Mouse (Mus musculus): ENCODE data around the gene Fbn1. TPM values are rescaled to one million over a fixed set of nuclear protein-coding genes. Genes with fewer than 3 reads are reported as not detected.
"Not testable (repeated sequence)": the region's sequence is repeated elsewhere in the genome, so short reads cannot be mapped to it uniquely, and the experiment has no call there.

The Fbn1 gene
- total RNA-seq, 2 experiments from 2014 or later: 58.1 to 62.0 TPM

- intact Hi-C loops (cut with DNase I): no loop called here
- no peak for DNase-seq
Observed at GRCm38 (mm10) chr2:125314169-125314925, 193.4 kb downstream of the Fbn1 start.

GRCm38 (mm10) chr2:125309710-125310109 is 198.1 kb downstream of the Fbn1 start:
- intact Hi-C loops (cut with DNase I): no loop called here
- no peak for DNase-seq

DNA sequence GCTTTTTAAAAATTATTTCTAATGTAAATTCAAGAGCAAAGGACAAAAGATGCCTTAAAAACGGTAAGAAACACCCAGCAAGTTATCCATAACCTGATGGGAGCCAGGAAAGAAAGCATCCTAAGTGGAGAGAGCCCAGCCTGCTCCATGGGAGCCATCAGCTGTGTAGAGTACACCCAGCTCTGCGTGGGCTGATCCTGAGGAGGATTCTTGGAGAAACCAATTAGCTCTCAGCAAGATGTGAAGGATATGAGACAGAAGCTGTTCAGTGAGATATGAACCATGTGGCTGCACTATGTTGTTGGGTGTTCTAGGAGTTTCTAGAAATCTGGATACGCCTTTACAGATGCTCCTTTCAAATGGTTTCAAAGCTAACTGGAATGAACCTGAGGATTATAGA is 202.1 kb downstream of the Fbn1 start:
- intact Hi-C loops (cut with DNase I): no loop called here
- no peak for DNase-seq

- intact Hi-C loops (cut with DNase I): no loop called here
- DNase-seq: no peak
Observed at GRCm38 (mm10) chr2:125304746-125305145, 203.0 kb downstream of the Fbn1 start.

DNA sequence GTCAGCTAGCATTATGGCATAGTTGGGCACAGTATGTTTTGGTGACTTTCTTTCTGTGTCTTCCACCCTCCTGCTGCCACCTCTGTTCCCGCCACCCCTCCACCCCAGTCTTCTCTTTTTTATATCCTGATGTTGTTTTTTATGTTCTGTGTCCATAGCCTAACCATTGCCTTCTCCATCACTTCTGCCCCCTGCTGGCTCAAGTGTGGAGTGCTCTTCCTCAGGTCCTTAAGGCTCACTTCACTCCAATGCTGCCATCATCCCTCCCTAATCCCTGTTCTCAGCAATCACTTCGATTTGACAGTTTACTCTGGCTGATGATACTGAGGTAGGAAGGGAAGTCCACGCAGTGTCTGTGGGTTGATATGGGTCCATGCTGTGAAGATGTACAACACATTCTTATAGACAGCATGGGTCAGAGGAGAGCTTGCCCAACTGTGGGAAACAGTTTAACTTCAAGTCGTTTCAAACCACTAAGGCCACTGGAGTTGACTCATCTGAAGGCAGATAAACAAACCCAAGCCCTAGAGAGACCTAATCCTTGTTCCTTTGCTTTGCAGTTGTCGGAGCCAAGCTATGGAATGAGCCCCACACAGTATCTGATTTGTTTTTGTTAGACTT is 203.9 kb downstream of the Fbn1 start:
- no peak for DNase-seq
- intact Hi-C loops (cut with DNase I): no loop called here

- intact Hi-C loops (cut with DNase I): no loop called here
- no peak for DNase-seq
Observed at GRCm38 (mm10) chr2:125302625-125302924, 205.2 kb downstream of the Fbn1 start.

GRCm38 (mm10) chr2:125301877-125302624 is 205.7 kb downstream of the Fbn1 start:
- no peak for DNase-seq
- intact Hi-C loops (cut with DNase I): no loop called here

DNA sequence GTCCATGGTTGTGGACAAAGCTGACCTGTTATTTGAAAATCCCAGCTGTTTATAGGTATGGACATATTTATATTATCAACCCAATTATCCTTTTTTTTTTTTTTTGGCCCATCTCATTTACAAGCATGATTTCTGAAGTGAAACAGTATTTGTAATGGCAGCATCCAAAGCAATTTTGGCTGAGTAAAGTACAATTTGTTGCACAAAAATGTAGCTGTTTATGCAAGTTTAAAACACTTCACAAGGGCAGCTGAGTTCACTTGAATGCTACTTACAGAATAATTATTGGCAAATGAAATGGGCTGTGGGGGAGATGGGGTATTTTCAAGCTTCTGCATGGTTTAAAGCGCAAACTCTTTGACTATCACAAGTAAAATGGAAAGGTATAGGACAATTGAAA is 209.0 kb downstream of the Fbn1 start:
- DNase-seq: no peak
- intact Hi-C loops (cut with DNase I): no loop called here

DNA sequence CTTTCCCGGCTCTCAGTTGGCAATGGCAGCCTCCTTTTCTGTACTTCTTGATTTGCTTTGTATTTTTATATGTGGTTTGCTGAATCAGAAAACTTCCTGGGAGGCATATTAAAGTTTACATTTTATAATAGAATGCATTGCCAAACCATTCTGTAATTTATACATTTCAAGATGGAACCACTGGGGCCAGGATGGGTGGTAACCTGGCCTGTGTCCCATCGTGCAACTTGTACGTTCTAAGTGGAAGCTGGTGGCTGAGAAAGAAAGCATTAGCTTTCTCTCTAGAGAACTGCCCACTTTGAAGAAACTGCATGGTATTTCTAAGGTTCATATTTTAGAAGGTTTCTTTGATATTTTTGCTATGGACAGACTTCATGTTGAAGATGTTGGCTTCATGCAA is 212.3 kb downstream of the Fbn1 start:
- intact Hi-C loops (cut with DNase I): no loop called here
- DNase-seq: no peak

DNA sequence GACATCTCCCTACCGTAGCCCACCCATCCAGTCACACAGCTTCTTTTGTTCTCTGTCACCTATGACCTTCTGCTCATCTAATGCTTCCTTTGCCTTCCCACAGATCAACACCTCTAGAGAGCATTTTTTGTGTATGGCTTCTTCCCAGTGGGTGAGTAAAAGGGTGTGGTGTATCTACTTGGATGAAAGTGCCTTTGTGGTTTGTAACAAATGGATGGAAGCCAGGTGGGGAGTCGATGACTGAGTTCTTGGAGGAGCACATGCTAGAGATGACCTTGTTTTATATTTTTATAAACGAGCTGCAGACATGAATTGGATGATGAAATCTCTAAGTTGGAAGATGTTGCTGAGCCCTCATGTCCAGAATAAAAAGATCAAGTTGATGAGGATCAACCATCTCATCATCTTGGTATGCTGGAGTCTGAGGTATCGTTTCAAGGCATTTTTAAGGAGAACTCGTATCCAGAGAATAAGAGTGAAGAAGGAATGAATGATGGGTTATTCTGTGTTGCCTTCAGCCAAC is 213.8 kb downstream of the Fbn1 start:
- intact Hi-C loops (cut with DNase I): no loop called here
- DNase-seq: peak in 1 of 2 experiments; percentile 44

DNA sequence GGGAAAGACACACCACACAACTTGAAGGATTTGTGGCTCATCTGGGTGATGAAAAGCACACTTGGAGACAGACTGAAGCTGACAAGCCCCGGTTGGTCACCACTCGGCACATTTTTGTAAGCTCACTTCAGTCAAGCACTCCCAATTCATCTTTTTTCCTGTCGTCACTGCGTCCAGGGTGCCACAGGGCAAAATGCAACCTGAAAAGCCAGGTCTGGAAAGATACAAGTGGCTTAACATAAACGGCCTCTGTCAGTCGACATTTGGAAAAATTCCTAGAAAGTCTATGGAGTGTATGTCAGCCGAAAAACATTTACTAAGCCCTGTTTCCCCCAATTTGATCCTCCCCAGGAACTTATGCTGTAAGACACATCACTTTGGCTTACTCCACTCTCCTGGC is 215.2 kb downstream of the Fbn1 start:
- intact Hi-C loops (cut with DNase I): no loop called here
- DNase-seq: no peak

DNA sequence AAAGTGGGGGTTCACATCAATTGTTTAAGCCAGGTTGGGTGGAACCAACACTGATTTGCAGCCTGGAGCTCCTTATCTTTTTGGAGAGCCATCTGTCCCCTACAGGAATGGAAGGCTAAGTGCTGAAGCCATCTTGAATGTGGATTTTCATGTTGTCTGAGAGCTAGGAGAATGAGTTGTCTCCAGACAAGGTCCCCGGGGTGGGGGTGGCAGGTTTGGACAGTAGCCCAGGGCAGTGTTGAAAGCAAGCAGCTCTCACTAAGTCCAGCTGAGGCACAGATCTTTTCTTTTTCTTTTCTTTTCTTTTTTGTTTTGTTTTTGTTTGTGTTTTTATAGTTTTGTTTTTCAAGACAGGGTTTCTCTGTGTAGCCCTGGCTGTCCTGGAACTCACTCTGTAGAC is 216.7 kb downstream of the Fbn1 start:
- intact Hi-C loops (cut with DNase I): no loop called here
- peak in 1 of 2 experiments; percentile 37 for DNase-seq

DNA sequence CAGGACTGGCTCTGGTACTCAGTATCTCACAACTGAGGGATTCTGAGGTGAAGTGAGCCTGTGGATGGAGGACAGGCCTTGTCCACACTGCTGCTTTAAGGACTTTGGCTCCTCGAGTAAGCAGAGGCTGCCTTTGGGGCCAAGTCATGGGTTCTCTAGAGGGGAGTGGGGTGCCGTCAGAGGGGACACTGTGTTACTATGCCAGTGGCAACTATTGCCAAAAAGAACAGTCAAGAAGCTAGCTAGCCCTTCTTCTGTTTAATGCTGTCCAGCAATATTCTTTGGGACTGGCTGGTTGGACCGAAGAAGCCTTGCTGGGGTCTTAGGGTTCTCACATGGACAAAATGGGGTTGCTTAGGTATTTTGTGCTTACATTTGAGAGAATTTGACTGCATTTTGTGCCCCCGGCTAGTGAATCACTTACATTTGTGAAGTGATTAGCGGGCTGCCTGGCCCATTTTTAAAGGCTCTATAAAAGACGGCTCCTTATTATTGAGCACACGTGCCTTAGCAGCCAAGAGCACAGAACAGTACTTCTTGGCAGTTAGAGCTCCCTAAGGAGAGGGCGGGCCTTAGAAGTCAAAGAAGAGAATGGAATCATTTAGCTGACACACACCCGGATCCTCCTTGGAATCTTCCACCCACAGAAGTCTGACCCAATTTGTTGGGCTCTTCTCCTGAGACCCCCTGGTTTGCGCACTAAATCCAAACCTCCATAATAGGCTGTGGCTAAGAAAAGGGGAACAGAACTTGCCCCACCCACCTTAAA is 217.4 kb downstream of the Fbn1 start:
- DNase-seq: peak in 1 of 2 experiments; percentile 66
- intact Hi-C loops (cut with DNase I): no loop called here

- DNase-seq: no peak
- intact Hi-C loops (cut with DNase I): no loop called here
Observed at GRCm38 (mm10) chr2:125285777-125286176, 222.0 kb downstream of the Fbn1 start.

DNA sequence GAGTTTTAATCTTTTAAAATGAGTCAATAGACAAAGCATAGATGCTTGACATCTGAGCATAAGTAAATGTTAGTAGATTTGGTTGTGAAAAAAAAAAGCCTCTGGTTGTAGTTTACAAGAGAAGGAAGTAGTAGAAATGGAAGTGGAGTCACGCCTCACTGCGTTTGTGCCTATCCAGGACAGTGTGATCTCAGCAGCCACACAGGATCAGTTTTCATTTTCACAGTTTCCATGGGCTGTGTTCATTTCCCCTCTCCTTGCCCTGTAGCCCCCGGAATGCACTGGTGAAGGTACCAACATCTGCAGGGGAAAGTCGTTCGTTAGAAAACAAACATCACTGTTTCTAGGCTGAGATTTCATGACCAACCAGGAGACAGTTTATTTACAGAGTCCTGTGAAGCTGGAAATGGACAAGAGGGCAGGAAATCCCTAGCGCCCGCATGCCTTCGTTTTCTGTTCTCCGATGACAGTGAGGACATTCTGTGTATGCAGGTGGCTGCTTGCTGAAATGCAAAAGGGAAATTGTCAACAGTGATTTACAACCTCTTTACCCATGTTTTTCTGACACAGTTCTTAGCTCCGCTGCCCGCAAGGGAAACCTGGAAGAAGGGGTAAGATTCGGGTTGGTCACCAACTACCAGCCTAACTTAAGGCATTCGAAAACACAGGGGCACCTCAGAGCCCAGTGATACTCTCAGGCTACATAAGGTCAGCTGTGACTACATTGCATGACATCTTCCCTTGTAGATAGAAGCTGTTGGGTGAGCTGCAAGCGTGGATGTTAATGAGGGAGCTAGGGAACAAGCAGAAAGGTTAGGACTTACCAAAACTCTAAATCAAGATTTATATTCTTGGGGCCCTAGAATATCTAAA is 225.2 kb downstream of the Fbn1 start:
- no peak for DNase-seq
- intact Hi-C loops (cut with DNase I): no loop called here

DNA sequence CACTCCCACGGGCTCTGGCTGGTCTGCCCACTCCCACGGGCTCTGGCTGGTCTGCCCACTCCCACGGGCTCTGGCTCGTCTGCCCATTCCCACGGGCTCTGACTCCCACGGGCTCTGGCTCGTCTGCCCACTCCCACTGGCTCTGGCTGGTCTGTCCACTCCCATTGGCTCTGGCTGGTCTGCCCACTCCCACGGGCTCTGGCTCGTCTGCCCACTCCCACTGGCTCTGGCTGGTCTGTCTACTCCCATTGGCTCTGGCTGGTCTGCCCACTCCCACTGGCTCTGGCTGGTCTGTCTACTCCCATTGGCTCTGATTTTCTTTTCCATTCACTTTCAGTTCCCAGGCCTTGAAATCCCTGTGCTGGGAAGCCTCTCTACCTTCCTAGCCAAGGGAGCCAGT is 227.8 kb downstream of the Fbn1 start:
- intact Hi-C loops (cut with DNase I); DNase-seq: not testable (repeated sequence)

GRCm38 (mm10) chr2:125278474-125278873 is 229.3 kb downstream of the Fbn1 start:
- intact Hi-C loops (cut with DNase I): no loop called here
- peak; percentile 35 to 54 for DNase-seq

- intact Hi-C loops (cut with DNase I): no loop called here
- no peak for DNase-seq
Observed at GRCm38 (mm10) chr2:125276692-125277091, 231.1 kb downstream of the Fbn1 start.

- no peak for DNase-seq
- intact Hi-C loops (cut with DNase I): no loop called here
Observed at GRCm38 (mm10) chr2:125275617-125276016, 232.2 kb downstream of the Fbn1 start.

- intact Hi-C loops (cut with DNase I): no loop called here
Observed at GRCm38 (mm10) chr2:125268876-125269275, 238.9 kb downstream of the Fbn1 start.

More at GRCm38 (mm10) chr2:125268876-125269275, 238.9 kb downstream of the Fbn1 start:
- no peak for DNase-seq

Measured in gastrocnemius, postnatal 36 days (tissue).